Mouse (Mus musculus) myocyte (in vitro differentiated cells): ENCODE results near the gene Pisd. TPM values are rescaled to one million over a fixed set of nuclear protein-coding genes. Genes with fewer than 3 reads are reported as not detected.
"Not testable (repeated sequence)": the region's sequence is repeated elsewhere in the genome, so short reads cannot be mapped to it uniquely, and the experiment has no call there.

ENCODE experiments used
- H3K27me3 ChIP-seq: one replicate; pipeline ENCODE4 v1.6.1; 2011; ENCODE audit not compliant: control insufficient read depth, insufficient read depth, insufficient read length
- H3K36me3 ChIP-seq: one replicate; pipeline ENCODE4 v1.6.1; 2011; ENCODE audit not compliant: control insufficient read depth, insufficient read depth
- H3K4me2 ChIP-seq: one replicate; pipeline ENCODE4 v1.6.1; 2011; ENCODE audit warnings: low read depth, control low read depth
- H3K4me3 ChIP-seq: one replicate; pipeline ENCODE4 v1.5.1; 2011; ENCODE audit warnings: mild to moderate bottlenecking, control low read depth, moderate library complexity
- H3K79me2 ChIP-seq: one replicate; pipeline ENCODE4 v1.6.1; 2011; ENCODE audit not compliant: control insufficient read depth, insufficient read depth
- H3ac ChIP-seq: one replicate; pipeline ENCODE4 v1.6.1; 2011; ENCODE audit not compliant: control insufficient read depth, insufficient read length
- CEBPB ChIP-seq: IDR thresholded peaks from 2 replicates; pipeline ENCODE4 v1.6.1; 2011; ENCODE audit warnings: mild to moderate bottlenecking, moderate library complexity; ENCODE audit not compliant: poor library complexity, insufficient read depth, severe bottlenecking
- E2F4 ChIP-seq: IDR thresholded peaks from one replicate; pipeline ENCODE4 v1.6.1; 2011; ENCODE audit warnings: mild to moderate bottlenecking, control low read depth, moderate library complexity; ENCODE audit not compliant: insufficient read depth
- MAX ChIP-seq: IDR thresholded peaks from one replicate; pipeline ENCODE4 v1.6.1; 2011; ENCODE audit warnings: low read depth, mild to moderate bottlenecking, control low read depth
- MYOD1 ChIP-seq, 3 experiments: IDR thresholded peaks; one replicate each; pipeline ENCODE4 v1.6.1; 2011; ENCODE audit warnings: control low read depth in 2 of 3, low read depth in 2 of 3, mild to moderate bottlenecking in 2 of 3, moderate library complexity in 1 of 3; ENCODE audit not compliant: insufficient read length in 2 of 3, control insufficient read depth in 1 of 3
- MYOG ChIP-seq, 3 experiments: IDR thresholded peaks; one replicate each; pipeline ENCODE4 v1.6.1; 2011; ENCODE audit warnings: control low read depth in 2 of 3, low read depth in 2 of 3, mild to moderate bottlenecking in 2 of 3; ENCODE audit not compliant: insufficient read length in 2 of 3, control insufficient read depth in 1 of 3, insufficient read depth in 1 of 3
- POLR2A ChIP-seq: IDR thresholded peaks from one replicate; pipeline ENCODE4 v1.6.1; 2011; ENCODE audit warnings: low read depth, mild to moderate bottlenecking, control low read depth, moderate library complexity; ENCODE audit not compliant: insufficient read length
- POLR2AphosphoS2 ChIP-seq: IDR thresholded peaks from one replicate; pipeline ENCODE4 v1.6.1; 2011; ENCODE audit warnings: low read depth, control low read depth; ENCODE audit not compliant: insufficient read length
- REST ChIP-seq: IDR thresholded peaks from one replicate; pipeline ENCODE4 v1.6.1; 2011; ENCODE audit warnings: mild to moderate bottlenecking, control low read depth, moderate library complexity; ENCODE audit not compliant: insufficient read depth, insufficient read length
- SRF ChIP-seq: IDR thresholded peaks from one replicate; pipeline ENCODE4 v1.6.1; 2011; ENCODE audit warnings: low read depth; ENCODE audit not compliant: control insufficient read depth, insufficient read length
- TCF12 ChIP-seq: IDR thresholded peaks from one replicate; pipeline ENCODE4 v1.6.1; 2011; ENCODE audit warnings: mild to moderate bottlenecking, control low read depth; ENCODE audit not compliant: poor library complexity, insufficient read depth, severe bottlenecking
- TCF3 ChIP-seq: IDR thresholded peaks from one replicate; pipeline ENCODE4 v1.6.1; 2011; ENCODE audit warnings: low read depth, control low read depth; ENCODE audit not compliant: insufficient read length
- USF1 ChIP-seq: IDR thresholded peaks from one replicate; pipeline ENCODE4 v1.6.1; 2011; ENCODE audit warnings: low read depth, mild to moderate bottlenecking, control low read depth, moderate library complexity
- polyA plus RNA-seq: library from polyadenylated mRNA; unstranded; fragments of >200 nt; fragmentation: generic; extraction: Trizol; gene quantifications from one replicate; pipeline ENCODE4 v1.2.1, GENCODE M21; 2012; ENCODE audit warnings: missing spikeins

The Pisd gene
- polyA plus RNA-seq, 1 experiment, result 58.8 TPM

DNA sequence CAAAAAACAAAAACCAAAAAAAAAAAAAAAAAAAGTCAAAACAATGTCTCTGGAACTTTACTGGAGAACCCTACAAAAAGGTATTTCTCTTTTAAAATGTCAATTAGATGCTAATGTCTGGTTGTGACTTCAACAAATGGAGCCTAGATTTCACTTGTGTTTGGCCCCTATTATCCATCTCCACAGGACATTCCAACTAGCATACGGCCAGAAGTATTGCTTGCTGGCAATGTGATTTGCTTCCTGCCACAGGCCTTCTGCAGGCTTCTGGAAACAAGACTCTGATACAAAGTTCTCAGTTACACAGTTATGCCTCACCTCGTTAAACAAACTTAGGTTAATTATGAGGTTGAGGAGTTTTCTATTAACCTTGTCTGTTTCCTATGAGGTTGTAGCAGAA lies 13.1 kb downstream of the Pisd start:
- H3ac ChIP-seq, result no peak overlapping the region
- no peaks in the 10 kb centered on the region for H3K27me3 ChIP-seq
- no peak overlapping the region for H3K4me3 ChIP-seq
- no peak overlapping the region for H3K4me2 ChIP-seq
- H3K79me2 ChIP-seq, result no peaks in the 10 kb centered on the region
- peaks cover 5% of the 10 kb centered on the region for H3K36me3 ChIP-seq
- TF ChIP-seq TCF12 (no peak), E2F4 (no peak), MYOD1 (IDR thresholded peaks at IDR 0.05; ENCODE audit: control insufficient read depth in 1 of 3, insufficient read length in 2 of 3, low read depth in 2 of 3) (no peak)

DNA sequence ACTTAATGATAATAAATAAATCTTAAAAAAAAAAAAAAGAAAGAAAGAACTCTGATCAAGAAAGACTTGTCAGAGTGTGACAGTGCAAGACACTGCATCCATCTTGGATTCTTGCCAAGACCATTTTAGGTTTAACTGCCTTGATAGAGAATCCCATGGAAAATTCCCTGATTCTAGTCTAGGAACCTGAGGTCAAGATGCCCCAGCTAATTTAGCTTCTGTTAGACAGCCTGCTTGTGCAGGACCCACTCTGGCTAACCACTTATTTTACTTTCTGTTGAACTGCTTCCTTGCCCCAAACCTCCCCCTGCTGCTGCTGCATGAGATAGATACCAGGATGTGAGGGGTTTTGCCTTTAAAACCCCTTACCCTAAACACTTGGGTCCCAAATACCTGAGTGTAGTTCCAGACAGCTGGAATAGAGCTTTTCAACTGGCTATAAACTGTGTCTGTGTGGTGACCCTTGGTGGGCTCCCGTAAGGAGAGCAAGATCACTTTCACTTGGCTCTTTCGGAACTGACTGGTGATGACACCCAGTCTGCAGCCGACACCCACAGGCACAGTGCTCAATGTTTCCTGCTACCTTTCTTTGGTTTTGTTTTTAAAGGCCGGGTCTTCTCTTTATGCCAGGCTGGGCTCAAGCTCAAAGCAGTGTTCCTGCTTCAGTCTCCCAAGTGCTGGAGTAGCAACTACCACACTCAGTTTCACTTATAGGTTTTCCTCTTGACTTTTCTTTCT lies 17.6 kb downstream of the Pisd start:
- H3K4me3 ChIP-seq, result no peak overlapping the region
- H3K27me3 ChIP-seq, result no peaks in the 10 kb centered on the region
- peaks cover 10% of the 10 kb centered on the region for H3K36me3 ChIP-seq
- TF ChIP-seq REST (no peak), POLR2AphosphoS2 (no peak), TCF12 (no peak), MAX (no peak), TCF3 (no peak), POLR2A (no peak), MYOG (IDR thresholded peaks at IDR 0.05; ENCODE audit: control insufficient read depth in 1 of 3, insufficient read depth in 1 of 3, insufficient read length in 2 of 3, low read depth in 2 of 3) (no peak), CEBPB (no peak), USF1 (no peak), MYOD1 (IDR thresholded peaks at IDR 0.05; ENCODE audit: control insufficient read depth in 1 of 3, insufficient read length in 2 of 3, low read depth in 2 of 3) (no peak), SRF (no peak), E2F4 (no peak)
- H3K79me2 ChIP-seq, result no peaks in the 10 kb centered on the region
- H3ac ChIP-seq, result no peak overlapping the region
- no peak overlapping the region for H3K4me2 ChIP-seq

DNA sequence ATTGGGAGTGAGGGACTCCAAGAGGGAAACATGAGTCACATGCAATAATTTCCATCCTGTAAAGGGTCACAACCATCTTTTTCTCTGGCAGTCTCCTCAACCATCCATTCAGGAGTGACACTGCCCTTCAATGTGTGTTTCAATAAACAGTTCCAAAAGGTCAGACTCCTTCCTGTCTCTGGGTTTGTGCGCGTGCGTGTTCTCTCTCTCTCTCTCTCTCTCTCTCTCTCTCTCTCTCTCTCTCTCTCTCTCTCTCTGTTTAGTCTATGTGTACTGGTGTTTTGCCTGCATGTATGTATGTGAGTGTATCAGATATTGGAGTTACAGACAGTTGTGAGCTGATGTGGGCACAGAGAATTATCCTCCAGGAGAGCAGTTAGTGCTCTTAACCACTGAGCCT lies 18.4 kb downstream of the Pisd start:
- H3K4me2 ChIP-seq, result no peak overlapping the region
- H3ac ChIP-seq, result no peak overlapping the region
- H3K79me2 ChIP-seq, result no peaks in the 10 kb centered on the region
- no peaks in the 10 kb centered on the region for H3K27me3 ChIP-seq
- no peak for TF ChIP-seq TCF3
- TF ChIP-seq MYOG (IDR thresholded peaks at IDR 0.05; ENCODE audit: control insufficient read depth in 1 of 3, insufficient read depth in 1 of 3, insufficient read length in 2 of 3, low read depth in 2 of 3), result no peak
- H3K4me3 ChIP-seq, result no peak overlapping the region
- H3K36me3 ChIP-seq, result peaks cover 10% of the 10 kb centered on the region

DNA sequence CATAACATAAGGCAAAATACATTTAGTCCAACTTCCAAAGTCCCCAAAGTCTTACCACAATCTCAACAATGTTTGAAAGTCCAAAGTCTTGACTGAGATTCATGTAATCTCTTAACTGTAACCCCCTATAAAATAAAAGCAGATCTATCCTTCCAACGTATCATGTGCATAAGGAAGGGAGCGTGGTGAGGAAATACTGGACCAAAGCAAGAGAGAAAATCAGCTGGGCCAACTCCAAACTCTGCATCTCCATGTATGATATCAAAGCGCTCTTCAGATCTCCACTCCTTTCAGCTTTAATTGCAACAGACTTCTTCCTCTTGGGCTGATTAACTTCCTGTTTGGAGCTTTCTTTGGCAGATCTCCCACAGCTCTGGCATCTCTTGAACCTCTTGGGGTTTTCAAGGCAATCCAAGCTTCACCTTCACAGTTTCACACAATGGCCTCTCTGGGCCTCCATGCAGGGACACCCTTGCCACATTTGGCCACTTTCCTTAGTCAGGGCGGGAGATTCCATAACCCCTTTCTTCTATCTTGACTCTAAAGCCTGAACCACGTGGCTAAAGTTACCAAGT lies 23.8 kb downstream of the Pisd start:
- Histone ChIP-seq H3K4me2 (no peak overlapping the region), H3K4me3 (no peak overlapping the region), H3K36me3 (peaks cover 4% of the 10 kb centered on the region), H3ac (no peak overlapping the region), H3K27me3 (no peaks in the 10 kb centered on the region), H3K79me2 (no peaks in the 10 kb centered on the region)
- TF ChIP-seq REST, result no peak
- TF ChIP-seq TCF12, result no peak
- TF ChIP-seq MAX, result no peak
- no peak for TF ChIP-seq MYOG (IDR thresholded peaks at IDR 0.05; ENCODE audit: control insufficient read depth in 1 of 3, insufficient read depth in 1 of 3, insufficient read length in 2 of 3, low read depth in 2 of 3)
- TF ChIP-seq SRF, result no peak
- no peak for TF ChIP-seq USF1
- TF ChIP-seq MYOD1 (IDR thresholded peaks at IDR 0.05; ENCODE audit: control insufficient read depth in 1 of 3, insufficient read length in 2 of 3, low read depth in 2 of 3), result no peak
- TF ChIP-seq CEBPB, result no peak
- no peak for TF ChIP-seq POLR2AphosphoS2
- no peak for TF ChIP-seq TCF3
- TF ChIP-seq POLR2A, result no peak
- no peak for TF ChIP-seq E2F4

- H3K36me3 ChIP-seq, result peaks cover 4% of the 10 kb centered on the region
- no peaks in the 10 kb centered on the region for H3K79me2 ChIP-seq
- H3K27me3 ChIP-seq, result no peaks in the 10 kb centered on the region
- no peak overlapping the region for H3ac ChIP-seq
- no peak overlapping the region for H3K4me3 ChIP-seq
- TF ChIP-seq POLR2AphosphoS2, result no peak
- no peak for TF ChIP-seq MAX
- no peak for TF ChIP-seq E2F4
- TF ChIP-seq MYOG (IDR thresholded peaks at IDR 0.05; ENCODE audit: control insufficient read depth in 1 of 3, insufficient read depth in 1 of 3, insufficient read length in 2 of 3, low read depth in 2 of 3), result no peak
- TF ChIP-seq MYOD1 (IDR thresholded peaks at IDR 0.05; ENCODE audit: control insufficient read depth in 1 of 3, insufficient read length in 2 of 3, low read depth in 2 of 3), result no peak
- TF ChIP-seq USF1, result no peak
- no peak for TF ChIP-seq TCF12
- no peak for TF ChIP-seq TCF3
- TF ChIP-seq CEBPB, result no peak
- no peak for TF ChIP-seq POLR2A
- no peak for TF ChIP-seq SRF
- H3K4me2 ChIP-seq, result no peak overlapping the region
Observed at GRCm38 (mm10) chr5:32760787-32761186, 24.7 kb downstream of the Pisd start.

GRCm38 (mm10) chr5:32760352-32760751 lies 25.1 kb downstream of the Pisd start:
- not testable (repeated sequence) for H3K4me2 ChIP-seq, H3K4me3 ChIP-seq, H3ac ChIP-seq, H3K36me3 ChIP-seq, H3K27me3 ChIP-seq, H3K79me2 ChIP-seq
